Mouse (Mus musculus) midbrain, embryonic 14.5 days (tissue): Measurements from ENCODE around the gene Cryl1. TPM values are rescaled to one million over a fixed set of nuclear protein-coding genes. Genes with fewer than 3 reads are reported as not detected.

Experiments
- ATAC-seq: fragments of 200-750 bp; cut with Nextera tagmentation; 2 replicates; pipeline ENCODE4 v1.8.0; 2017; ENCODE audit warnings: moderate number of reproducible peaks, moderate library complexity; ENCODE audit not compliant: low FRiP score, low TSS enrichment
- DNase-seq: peaks from one replicate; pipeline ENCODE4 v3.0.0-alpha.2; 2015
- H3K27ac ChIP-seq: fragments of 300-500 bp; sonication (generic); replicated peaks from 2 replicates; pipeline ENCODE4 v1.5.1; 2014; ENCODE audit warnings: mild to moderate bottlenecking, low read depth, low read length, moderate library complexity
- H3K27me3 ChIP-seq: fragments of 300-500 bp; sonication (generic); 2 replicates; pipeline ENCODE4 v1.6.1; 2014; ENCODE audit warnings: low read length, control low read depth, mixed read lengths; ENCODE audit not compliant: control insufficient read depth, insufficient read depth
- H3K36me3 ChIP-seq: fragments of 300-500 bp; sonication (generic); 2 replicates; pipeline ENCODE4 v1.6.1; 2014; ENCODE audit warnings: low read length, control low read depth; ENCODE audit not compliant: control insufficient read depth, insufficient read depth
- H3K4me1 ChIP-seq: fragments of 300-500 bp; sonication (generic); 2 replicates; pipeline ENCODE4 v1.6.1; 2014; ENCODE audit warnings: mild to moderate bottlenecking, antibody characterized with exemption, low read length, control low read depth; ENCODE audit not compliant: control insufficient read depth, insufficient read depth
- H3K4me2 ChIP-seq: fragments of 300-500 bp; sonication (generic); 2 replicates; pipeline ENCODE4 v1.6.1; 2014; ENCODE audit warnings: mild to moderate bottlenecking, low read length, moderate library complexity
- H3K4me3 ChIP-seq: fragments of 300-500 bp; sonication (generic); replicated peaks from 2 replicates; pipeline ENCODE4 v1.5.1; 2014; ENCODE audit warnings: low read depth, low read length
- H3K9ac ChIP-seq: fragments of 300-500 bp; sonication (generic); replicated peaks from 2 replicates; pipeline ENCODE4 v1.6.1; 2014; ENCODE audit warnings: mild to moderate bottlenecking, low read length, moderate library complexity
- H3K9me3 ChIP-seq: fragments of 300-500 bp; sonication (generic); 2 replicates; pipeline ENCODE4 v1.6.1; 2016; ENCODE audit warnings: low read length, control low read depth, mixed read lengths; ENCODE audit not compliant: control insufficient read depth
- WGBS: fragments of 180-500 bp; shearing (Covaris S2); extraction: QIAGEN DNeasy Blood & Tissue Kit; methylation state at CpG from one replicate; pipeline ENCODE4 v1.1.7; 2014; 5-methylcytosine and 5-hydroxymethylcytosine counted together
- polyA plus RNA-seq: library from polyadenylated mRNA; unstranded; fragments of >200 nt; fragmentation: Nextera tagmentation; extraction: Ambion mirVana; gene quantifications from 2 replicates; pipeline ENCODE4 v1.2.1, GENCODE M21; 2014

The Cryl1 gene
- polyA plus RNA-seq, 1 experiment from 2014 or later, result 8.7 TPM

GRCm38 (mm10) chr14:57385667-57386066, 12.7 kb downstream of the Cryl1 start:
- DNase-seq, result no peak
- H3K36me3 ChIP-seq, result no peaks in the 10 kb centered on the region

DNA sequence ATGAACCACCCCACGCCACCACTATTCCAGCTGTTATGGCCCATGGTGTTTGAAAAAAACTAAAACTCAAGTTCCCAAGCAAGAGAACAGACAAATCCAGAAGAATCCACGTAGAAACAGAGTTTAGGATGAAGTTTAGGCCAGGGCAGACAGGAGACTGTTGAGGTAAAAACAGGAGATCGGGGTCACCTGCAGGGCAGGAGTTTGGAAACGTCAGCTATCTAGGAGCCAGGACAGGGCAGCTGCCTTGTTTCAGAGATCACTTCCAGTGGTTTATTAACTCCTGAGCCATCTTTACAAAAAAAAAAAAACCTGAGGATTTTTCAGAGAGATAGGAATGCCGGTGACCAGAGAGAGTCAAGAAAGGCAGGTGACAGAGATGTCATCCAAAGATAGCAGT, 20.8 kb downstream of the Cryl1 start:
- Histone ChIP-seq H3K36me3 (no peaks in the 10 kb centered on the region), H3K4me3 (no peak overlapping the region), H3K27me3 (no peaks in the 10 kb centered on the region), H3K9me3 (no peaks in the 10 kb centered on the region), H3K9ac (no peak overlapping the region), H3K4me2 (no peak overlapping the region), H3K27ac (no peak overlapping the region), H3K4me1 (no peaks in the 10 kb centered on the region)
- 83% methylated on average over 5 of the region's 5 CpGs for WGBS
- DNase-seq (no peak), ATAC-seq (no peak)

More at GRCm38 (mm10) chr14:57385667-57386066, 12.7 kb downstream of the Cryl1 start:
- no peaks in the 10 kb centered on the region for H3K9me3 ChIP-seq
- ATAC-seq, result no peak
- 90% methylated on average over 5 of the region's 5 CpGs for WGBS
- no peak overlapping the region for H3K4me2 ChIP-seq
- no peaks in the 10 kb centered on the region for H3K27me3 ChIP-seq
- no peak overlapping the region for H3K9ac ChIP-seq
- H3K27ac ChIP-seq, result no peak overlapping the region
- H3K4me1 ChIP-seq, result no peaks in the 10 kb centered on the region
- H3K4me3 ChIP-seq, result no peak overlapping the region

- ATAC-seq (no peak), DNase-seq (no peak)
- Histone ChIP-seq H3K36me3 (no peaks in the 10 kb centered on the region), H3K4me1 (no peaks in the 10 kb centered on the region), H3K9ac (no peak overlapping the region), H3K4me2 (no peak overlapping the region), H3K27me3 (no peaks in the 10 kb centered on the region), H3K9me3 (no peaks in the 10 kb centered on the region), H3K4me3 (no peak overlapping the region), H3K27ac (no peak overlapping the region)
- 85% methylated on average over 9 of the region's 9 CpGs for WGBS
Observed at GRCm38 (mm10) chr14:57376956-57377355, 21.4 kb downstream of the Cryl1 start.

- H3K4me2 ChIP-seq, result no peak overlapping the region
- no peak overlapping the region for H3K9ac ChIP-seq
- no peak for DNase-seq
- WGBS, result 82% methylated on average over 8 of the region's 8 CpGs
- H3K27me3 ChIP-seq, result no peaks in the 10 kb centered on the region
- ATAC-seq, result no peak
- H3K9me3 ChIP-seq, result no peaks in the 10 kb centered on the region
- H3K27ac ChIP-seq, result no peak overlapping the region
- H3K36me3 ChIP-seq, result no peaks in the 10 kb centered on the region
- H3K4me3 ChIP-seq, result no peak overlapping the region
- no peaks in the 10 kb centered on the region for H3K4me1 ChIP-seq
Observed at GRCm38 (mm10) chr14:57376016-57376415, 22.3 kb downstream of the Cryl1 start.

DNA sequence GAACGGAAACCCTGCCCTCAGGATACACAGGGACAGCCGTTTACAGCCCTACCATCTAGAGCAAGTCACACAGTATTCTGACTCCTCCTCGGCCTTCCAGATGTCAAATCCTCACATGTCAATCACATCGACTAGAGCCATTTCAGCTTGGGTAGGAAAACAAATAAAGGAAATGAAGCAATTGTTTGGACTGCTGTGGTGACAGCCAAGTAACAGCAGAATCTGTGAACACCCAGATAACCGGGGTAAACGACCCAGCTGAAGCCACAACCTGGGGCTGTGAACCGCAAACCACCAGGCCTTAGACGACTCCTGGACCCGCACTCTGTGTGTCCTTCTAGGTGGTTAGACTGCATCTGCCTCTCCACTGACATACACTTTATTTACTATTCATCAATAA, 23.1 kb downstream of the Cryl1 start:
- no peaks in the 10 kb centered on the region for H3K9me3 ChIP-seq
- no peaks in the 10 kb centered on the region for H3K4me1 ChIP-seq
- H3K36me3 ChIP-seq, result no peaks in the 10 kb centered on the region
- no peak overlapping the region for H3K27ac ChIP-seq
- ATAC-seq (no peak), DNase-seq (no peak)
- WGBS, result 85% methylated on average over 9 of the region's 9 CpGs
- H3K9ac ChIP-seq, result no peak overlapping the region
- no peak overlapping the region for H3K4me3 ChIP-seq
- no peaks in the 10 kb centered on the region for H3K27me3 ChIP-seq
- no peak overlapping the region for H3K4me2 ChIP-seq

GRCm38 (mm10) chr14:57372348-57373102, 25.8 kb downstream of the Cryl1 start:
- 53% methylated on average over 8 of the region's 8 CpGs for WGBS
- H3K4me2 ChIP-seq, result no peak overlapping the region
- no peaks in the 10 kb centered on the region for H3K27me3 ChIP-seq
- H3K4me3 ChIP-seq, result no peak overlapping the region
- H3K36me3 ChIP-seq, result no peaks in the 10 kb centered on the region
- H3K4me1 ChIP-seq, result no peaks in the 10 kb centered on the region
- DNase-seq (peak; percentile 93), ATAC-seq (peak; percentile 66; the same call in 1 of the 2 replicates)
- H3K9me3 ChIP-seq, result no peaks in the 10 kb centered on the region
- H3K9ac ChIP-seq, result no peak overlapping the region
- H3K27ac ChIP-seq, result no peak overlapping the region

DNA sequence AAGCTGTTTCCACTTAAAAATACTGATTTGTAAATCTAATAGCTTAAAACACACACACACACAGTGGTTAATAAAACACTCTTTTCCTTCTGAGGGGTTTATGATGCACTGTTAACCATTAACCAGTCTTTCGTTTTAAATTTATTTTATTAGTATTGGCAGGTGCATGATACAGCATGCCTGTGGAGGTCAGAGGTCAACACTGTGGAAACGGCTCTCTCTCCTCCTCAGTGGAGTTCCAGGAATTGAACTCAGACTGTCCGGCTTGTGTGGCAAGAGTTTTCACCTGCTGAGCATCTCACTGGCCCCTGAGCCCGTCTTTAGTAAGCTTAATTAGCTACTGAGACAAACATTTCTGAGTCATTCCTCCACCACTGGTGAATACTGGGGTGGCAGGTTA, 31.0 kb downstream of the Cryl1 start:
- Histone ChIP-seq H3K4me3 (no peak overlapping the region), H3K4me1 (0 out of 2 replicates have a peak, but pooled peaks cover 4% of the 10 kb centered on the region), H3K27ac (no peak overlapping the region), H3K27me3 (no peaks in the 10 kb centered on the region), H3K9ac (no peak overlapping the region), H3K4me2 (no peak overlapping the region), H3K9me3 (no peaks in the 10 kb centered on the region), H3K36me3 (no peaks in the 10 kb centered on the region)
- ATAC-seq (no peak), DNase-seq (no peak)
- WGBS, result 58% methylated on average over 4 of the region's 4 CpGs

DNA sequence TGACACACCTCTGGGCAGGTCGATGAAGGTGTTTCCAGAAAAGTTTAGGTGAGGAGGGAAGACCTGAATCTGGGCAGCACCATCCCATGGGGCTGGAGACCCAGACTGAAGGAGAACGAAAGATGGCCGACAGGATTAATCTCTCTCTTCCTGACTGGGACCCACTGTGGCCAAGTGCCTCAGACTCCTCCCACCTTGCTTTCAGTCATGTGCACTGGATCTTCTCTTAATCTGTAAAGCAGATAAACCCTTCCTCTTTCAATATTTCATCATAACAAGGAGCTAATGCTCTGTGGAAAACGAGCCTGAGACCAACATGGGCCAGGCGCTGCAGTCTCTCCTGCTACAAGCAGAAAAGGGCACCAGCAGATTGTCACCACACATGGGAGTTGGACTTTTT, 31.6 kb downstream of the Cryl1 start:
- Histone ChIP-seq H3K27ac (no peak overlapping the region), H3K4me2 (no peak overlapping the region), H3K4me3 (no peak overlapping the region), H3K36me3 (no peaks in the 10 kb centered on the region), H3K27me3 (no peaks in the 10 kb centered on the region), H3K4me1 (0 out of 2 replicates have a peak, but pooled peaks cover 4% of the 10 kb centered on the region), H3K9ac (no peak overlapping the region), H3K9me3 (no peaks in the 10 kb centered on the region)
- WGBS, result 69% methylated on average over 5 of the region's 5 CpGs
- ATAC-seq, result no peak
- no peak for DNase-seq

GRCm38 (mm10) chr14:57365341-57365740, 33.0 kb downstream of the Cryl1 start:
- DNase-seq, result no peak
- Histone ChIP-seq H3K36me3 (no peaks in the 10 kb centered on the region), H3K27ac (no peak overlapping the region), H3K4me2 (no peak overlapping the region), H3K27me3 (no peaks in the 10 kb centered on the region), H3K4me1 (0 out of 2 replicates have a peak, but pooled peaks cover 4% of the 10 kb centered on the region), H3K9me3 (no peaks in the 10 kb centered on the region), H3K9ac (no peak overlapping the region), H3K4me3 (no peak overlapping the region)
- 84% methylated on average over 9 of the region's 9 CpGs for WGBS
- ATAC-seq, result no peak
